Mouse (Mus musculus): ENCODE data around the gene Max.

DNA sequence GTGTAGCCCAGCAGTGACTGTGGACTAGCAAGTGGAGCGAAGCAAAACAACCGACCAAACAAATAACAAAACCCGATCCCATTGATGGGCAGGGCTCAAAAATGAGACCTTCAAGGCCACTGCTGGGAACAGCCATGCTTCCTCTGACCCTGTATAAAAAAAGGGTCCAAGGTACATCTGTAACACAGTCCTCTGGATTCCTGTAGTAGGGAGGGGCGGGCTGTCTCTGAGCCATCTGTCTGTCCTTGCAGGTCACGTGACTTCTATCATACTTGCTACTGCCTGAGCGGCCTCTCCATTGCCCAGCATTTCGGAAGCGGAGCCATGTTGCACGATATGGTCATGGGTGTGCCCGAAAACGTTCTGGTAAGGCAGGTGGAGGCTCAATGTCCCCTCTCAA is 45.8 kb downstream of the Max start:
- no peak for TF ChIP-seq CTCF (IDR thresholded peaks at IDR 0.05)
- TF ChIP-seq EP300 (IDR thresholded peaks at IDR 0.05; ENCODE audit: insufficient read depth, low read depth, low read length) = no peak
- no peak for TF ChIP-seq POLR2A (IDR thresholded peaks at IDR 0.05; ENCODE audit: insufficient read depth, low read depth, low read length)

Data from heart, adult 2 months (tissue).